Mouse (Mus musculus) telencephalon, adult 2 months (tissue): ENCODE data around the gene Igfbp2.

Experiments
- DNase-seq: peaks from one replicate; pipeline ENCODE4 v3.0.0-alpha.2; 2011; ENCODE audit warnings: low read depth, low spot score

Igfbp2 gene

DNA sequence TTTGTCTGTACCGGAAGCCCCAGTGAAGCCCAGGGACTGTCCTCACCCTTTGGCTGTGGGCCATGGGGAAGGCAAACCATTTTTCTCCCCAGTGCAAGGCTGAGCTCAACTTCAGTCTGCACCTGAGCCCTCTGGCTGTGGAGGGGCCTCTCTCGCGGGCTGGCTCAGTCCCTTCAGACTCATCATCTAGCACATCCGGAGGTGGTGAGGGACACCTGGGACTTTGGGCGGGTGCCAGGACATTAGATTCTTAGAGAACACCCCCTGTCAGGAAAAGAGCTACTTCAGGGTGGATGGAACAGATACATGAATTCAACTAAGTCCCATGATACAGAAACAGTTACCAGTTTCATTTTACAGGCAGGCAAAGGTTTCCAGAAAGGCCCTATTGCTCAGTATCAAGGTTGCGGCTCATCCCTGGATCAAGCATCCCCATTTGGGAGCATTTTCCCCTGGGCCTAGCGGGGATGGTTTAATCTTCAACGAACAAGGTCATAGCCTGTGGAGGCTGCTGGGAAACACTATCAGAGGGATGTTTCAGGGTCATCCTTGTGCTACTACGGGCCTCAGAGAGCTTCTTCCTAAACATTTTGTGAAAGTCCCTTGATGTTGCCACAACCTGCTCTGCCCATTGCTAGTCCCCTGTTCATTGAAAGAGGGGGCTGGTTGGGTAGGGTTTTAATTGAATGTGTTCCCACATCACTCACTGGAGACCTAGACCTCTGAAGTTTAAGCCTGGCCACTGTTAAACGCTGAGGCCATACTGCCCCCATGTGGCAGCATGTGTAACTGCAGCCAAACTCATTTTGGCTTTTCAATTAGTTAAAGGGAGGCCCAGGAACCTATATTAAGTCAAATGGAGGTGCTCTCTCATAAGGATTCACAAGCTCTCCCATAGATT, 30.3 kb downstream of the Igfbp2 start:
- no peak for DNase-seq

DNA sequence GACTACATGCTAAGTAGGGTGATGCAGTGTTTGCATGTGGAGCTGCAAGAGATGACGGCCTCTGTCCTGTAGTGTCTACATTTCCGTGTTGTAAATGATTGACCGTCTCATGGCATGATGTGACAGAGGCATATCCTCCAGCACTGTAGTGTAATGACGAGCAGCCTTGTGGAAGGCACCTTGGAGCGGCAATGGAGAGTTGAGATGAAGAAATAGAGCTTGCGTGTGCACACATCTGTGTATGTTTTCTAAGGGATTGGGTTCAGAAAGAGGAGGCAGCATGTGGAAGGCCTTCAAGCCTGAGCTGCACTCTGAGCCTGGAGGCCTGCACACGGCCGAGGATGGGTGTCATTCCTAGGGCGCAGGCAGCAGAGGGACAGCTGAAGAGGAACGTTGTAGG, 31.4 kb downstream of the Igfbp2 start:
- DNase-seq = no peak

DNA sequence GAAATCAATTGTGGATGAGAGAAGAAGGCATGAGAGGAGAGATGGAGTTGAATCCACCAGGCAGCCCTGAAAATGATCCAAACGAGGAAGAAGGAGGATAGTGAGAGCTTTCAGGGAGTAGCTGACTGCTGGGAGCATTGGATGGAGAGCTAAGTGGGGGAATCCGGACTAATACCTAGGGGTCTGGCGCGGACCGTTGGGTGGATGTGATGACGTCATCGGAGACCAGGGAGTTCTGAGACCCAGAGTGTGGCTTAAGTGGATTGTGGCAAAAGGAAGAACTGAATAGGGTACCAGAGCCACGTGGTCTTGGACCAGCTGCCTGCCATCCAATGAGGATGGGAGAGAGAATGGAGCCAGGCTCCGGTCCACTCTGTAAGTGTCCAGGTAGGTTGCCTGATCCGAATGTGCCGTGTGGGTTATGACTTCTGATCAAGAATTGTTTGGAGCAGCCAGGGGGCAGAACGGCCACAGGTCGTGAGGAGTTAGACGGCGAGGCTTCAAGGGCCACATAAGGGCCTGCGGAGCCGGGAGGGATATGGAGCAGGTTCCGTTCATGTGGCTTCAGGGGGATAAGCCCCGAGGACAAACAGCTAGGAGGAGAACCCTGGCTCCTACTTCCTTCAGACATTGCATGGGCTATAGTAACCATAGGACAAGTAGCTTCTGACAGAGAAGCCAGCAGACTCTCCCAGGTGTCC, 32.1 kb downstream of the Igfbp2 start:
- no peak for DNase-seq

DNA sequence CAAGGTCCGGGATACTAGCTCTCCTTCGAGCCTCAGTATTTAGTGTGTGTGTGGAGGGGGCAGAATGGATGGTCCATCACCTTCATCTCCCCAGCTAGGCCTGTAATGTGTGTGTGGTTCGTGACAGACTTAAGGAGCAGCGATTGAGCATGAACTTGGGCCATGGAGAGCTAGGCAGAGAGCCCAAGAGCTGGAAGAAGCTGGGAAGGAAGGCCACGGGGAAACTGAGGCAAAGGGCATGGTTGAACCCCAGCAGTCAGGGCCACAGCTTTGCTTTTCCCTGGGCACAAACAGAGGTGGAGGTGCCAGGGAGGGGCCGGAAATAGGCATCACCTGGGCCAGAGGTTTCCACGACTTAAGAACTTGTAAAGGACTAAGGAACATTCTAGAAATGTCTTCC, 32.8 kb downstream of the Igfbp2 start:
- no peak for DNase-seq

DNA sequence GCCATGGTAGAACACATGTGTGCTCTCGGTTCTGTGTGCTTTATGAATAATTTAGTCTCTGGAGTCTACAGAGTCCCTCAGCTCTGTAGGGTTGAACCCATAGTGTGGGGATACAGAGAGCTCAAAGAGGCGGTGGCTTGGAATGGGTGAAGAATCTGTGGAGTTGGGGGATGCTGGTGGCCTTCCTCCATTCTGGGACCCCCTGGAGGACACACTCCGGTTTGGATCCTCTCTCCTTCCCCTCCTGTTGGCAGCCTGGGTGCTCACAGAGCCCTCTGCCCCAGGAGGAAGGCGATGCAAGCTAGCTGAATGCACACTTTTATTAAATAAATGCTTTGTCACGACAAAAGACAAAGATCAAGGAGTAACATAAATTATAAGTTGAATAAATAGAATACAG, 33.3 kb downstream of the Igfbp2 start:
- no peak for DNase-seq

- no peak for DNase-seq
These were observed 34.0 kb downstream of the Igfbp2 start for GRCm38 (mm10) chr1:72858286-72858685.

DNA sequence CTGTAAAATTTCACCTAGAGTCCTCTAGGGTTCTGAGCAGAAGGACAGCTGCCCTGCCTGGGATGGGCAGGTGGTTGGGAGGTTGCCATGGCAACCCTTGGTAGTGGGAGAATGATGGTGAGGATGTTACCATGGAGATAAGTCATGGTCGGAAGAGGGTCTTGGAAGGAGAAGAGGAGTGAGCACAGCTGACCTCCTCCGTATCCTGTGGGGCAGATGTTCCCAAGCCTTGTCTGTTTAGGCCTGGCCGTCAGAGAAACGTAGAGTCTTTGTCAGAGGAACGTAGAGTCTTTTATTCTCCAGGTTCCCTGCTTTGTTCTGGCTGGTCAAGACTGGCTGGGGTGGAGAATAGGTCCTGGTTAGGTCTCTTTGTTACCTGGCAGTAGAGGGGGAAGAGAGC, 34.6 kb downstream of the Igfbp2 start:
- no peak for DNase-seq

GRCm38 (mm10) chr1:72859963-72860362, 35.7 kb downstream of the Igfbp2 start:
- no peak for DNase-seq

GRCm38 (mm10) chr1:72860502-72860901, 36.2 kb downstream of the Igfbp2 start:
- DNase-seq = no peak

DNA sequence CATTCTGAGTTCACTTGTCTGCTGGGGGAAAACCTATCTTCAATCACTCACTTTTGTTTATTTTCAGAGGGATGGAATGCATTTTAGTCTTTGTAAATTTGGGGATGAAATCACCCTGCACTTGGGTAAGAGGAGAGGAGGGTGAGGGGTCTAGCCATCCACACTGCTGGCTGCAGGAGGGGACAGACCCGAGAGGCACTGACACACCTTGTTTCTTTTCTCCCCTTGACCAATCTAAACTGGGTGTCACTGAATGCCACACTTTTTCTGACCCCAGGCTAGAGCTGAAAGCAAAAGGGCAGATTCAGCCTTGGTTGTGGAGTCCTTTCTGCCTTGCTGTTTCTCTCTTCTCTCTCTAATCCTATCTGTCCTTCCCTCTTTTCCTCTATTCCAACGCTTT, 37.4 kb downstream of the Igfbp2 start:
- no peak for DNase-seq

- no peak for DNase-seq
These were observed 37.9 kb downstream of the Igfbp2 start for GRCm38 (mm10) chr1:72862248-72862647.

GRCm38 (mm10) chr1:72863692-72864091, 39.4 kb downstream of the Igfbp2 start:
- DNase-seq = no peak

DNA sequence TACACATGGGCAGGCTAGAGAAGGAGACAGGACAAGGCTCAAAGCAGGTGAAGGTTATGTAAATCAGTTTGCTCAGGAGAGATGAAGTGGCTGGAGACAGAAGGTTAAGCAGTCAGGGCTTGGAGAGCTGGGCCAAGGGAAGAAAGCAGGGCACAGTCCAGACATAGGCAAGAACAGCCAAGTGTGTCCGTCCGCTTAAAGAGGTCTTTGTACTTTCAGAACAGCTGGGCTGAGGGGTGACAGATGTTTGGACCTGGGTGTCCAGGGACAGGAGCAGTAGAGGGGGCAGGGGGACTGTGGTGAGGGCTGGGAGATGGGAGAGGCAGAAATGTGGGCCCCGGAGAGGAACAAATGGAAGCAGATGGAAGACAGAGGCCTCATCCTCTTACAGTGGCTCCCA, 40.0 kb downstream of the Igfbp2 start:
- DNase-seq = no peak

DNA sequence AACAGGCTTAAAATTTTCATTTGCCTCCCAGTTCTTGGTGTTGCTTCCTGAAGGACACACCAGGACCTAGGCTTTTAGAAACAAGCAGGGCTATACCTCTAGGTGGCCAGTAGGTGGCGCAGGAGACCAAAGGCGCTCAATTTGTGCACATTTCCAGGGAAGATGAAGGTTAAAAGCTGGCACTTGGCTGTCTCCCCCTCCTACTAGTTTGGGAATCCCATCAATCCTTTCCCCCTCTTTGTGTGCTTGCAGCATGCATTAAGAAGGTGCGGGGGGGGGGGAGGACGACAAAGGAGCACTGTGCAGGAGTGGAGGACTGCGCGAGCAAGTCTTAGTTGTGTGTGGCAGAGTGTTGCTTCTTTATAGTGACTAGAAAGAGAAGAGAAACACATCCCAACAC, 41.6 kb downstream of the Igfbp2 start:
- peak; percentile 65 for DNase-seq

GRCm38 (mm10) chr1:72866417-72866816, 42.1 kb downstream of the Igfbp2 start:
- no peak for DNase-seq

DNA sequence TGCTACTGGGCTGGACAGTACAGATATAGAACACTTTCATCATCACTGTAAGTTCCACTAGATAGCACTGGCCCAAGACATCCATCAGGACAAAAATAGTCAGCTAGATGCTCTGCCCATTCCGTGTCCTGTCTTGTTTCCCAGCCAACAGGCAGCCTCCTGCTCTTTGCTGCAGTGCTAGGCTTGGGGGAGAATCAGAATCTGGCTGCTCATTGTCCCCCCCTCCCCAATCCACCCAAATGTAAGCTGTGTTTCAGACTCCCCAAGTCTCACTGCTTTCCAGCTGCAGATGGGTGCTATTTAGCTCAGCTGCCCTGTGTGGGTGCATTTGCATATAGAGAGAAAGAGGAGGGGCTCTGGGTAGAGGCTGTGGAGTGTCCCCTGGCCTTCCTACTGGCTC, 43.0 kb downstream of the Igfbp2 start:
- DNase-seq = no peak

- DNase-seq = no peak
These were observed 44.3 kb downstream of the Igfbp2 start for GRCm38 (mm10) chr1:72868429-72869215.

- no peak for DNase-seq
These were observed 45.0 kb downstream of the Igfbp2 start for GRCm38 (mm10) chr1:72869275-72869674.

DNA sequence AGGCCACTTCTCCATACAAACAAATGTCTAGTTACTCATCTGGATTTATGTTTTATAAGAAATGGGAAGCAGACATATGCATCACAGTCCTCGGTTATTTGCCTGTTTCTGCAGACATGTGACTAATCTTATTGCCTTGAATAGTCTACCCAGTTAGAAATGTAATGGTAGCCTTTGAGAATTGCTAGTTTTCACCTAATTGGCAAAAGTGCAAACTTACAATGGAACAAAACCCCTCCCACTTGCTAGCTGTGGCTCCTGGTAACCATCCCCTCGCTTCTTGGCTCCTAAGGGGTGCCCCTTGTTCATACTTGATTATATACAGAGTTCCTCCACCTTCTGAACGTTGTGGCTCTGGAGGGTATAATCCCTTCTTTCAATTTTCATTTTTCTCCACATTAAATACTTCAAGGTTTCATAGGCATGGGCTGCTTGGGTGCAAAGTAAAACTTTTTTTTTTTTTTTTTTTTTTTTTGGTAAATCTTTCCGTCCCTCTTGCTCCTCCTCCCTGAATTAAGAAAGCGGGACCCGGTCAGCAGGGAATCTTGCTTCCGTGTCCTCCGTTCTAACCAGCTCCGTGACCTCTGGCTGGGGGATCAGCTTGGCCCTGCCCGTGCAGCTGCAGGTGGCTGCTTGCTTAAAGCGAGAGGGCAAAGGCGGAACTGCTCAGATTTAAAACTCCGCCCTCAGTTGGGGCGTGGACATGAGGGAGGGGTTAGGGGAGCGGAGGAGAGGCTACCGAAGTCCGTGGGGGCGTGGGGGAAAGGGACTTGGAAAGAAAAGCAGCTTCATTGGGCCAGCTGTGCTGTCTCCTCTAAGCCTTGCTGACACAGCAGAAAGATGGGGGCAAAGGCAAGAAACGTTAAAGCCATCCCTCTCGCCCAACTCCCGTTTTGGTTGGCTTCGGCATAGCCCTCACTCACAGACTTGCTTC, 45.6 kb downstream of the Igfbp2 start:
- peak; percentile 69 for DNase-seq

DNA sequence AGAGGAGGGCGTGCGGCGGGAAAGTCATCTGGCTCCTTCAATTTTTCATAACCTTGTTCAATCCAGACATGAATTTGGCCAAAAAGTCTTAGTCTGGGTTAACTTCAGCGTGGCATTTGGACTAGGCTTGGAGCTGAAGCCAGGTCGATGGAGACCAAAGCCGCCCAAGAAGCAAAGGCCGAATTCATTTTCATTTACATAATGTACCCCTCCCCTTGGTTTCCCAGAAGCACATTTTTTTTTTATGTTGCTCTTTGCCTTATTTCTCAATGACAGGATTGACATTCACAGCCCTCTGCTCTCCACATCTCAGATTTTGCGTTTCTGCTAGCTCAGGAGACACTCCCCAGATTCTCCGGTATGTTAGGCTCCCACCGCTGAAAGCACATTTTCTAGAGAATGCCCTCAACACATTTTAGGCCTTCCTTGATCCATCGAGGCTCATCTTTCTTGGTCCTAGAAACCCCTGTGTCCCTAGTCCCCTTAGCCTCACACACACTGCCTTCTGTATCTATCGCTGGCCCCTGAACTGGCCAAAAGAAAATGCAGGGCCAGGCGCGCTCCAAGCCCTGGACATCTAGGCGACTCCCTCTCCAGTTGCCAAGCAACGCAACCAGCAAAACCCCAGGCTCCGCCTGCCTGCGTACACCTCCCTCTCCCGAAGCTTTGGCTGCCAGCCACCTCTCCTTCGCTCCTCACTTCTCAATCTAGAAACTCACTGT, 46.5 kb downstream of the Igfbp2 start:
- peak; percentile 95 for DNase-seq

DNA sequence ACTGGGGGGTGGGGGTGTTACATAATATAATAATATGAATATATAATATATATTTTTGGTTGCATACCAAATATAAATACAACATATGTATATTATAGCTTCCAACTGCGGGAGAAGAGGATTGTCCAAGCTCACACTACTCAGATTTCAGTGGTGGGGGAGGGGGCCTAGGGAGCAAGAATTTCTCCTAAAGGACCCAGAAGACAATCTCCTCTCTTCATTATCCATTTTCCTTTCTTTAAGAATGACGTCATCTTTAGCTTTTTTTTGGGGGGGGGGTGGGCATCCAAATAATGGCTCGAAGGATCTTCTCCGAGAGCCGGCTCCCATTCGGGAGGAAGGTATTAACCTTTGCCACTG, 47.0 kb downstream of the Igfbp2 start:
- no peak for DNase-seq
